Mouse (Mus musculus): ENCODE measurements around the gene Padi2. TPM values are rescaled to one million over a fixed set of nuclear protein-coding genes. Genes with fewer than 3 reads are reported as not detected.

Gene Padi2
- polyA plus RNA-seq, 1 experiment from 2014 or later, result 1.4 TPM

- H3K4me2 ChIP-seq, result no peak overlapping the region
- 87% methylated on average over 8 of the region's 8 CpGs for WGBS
- no peak overlapping the region for H3K9ac ChIP-seq
- no peaks in the 10 kb centered on the region for H3K27me3 ChIP-seq (replicated peaks)
- H3K9me3 ChIP-seq, result no peaks in the 10 kb centered on the region
- no peaks in the 10 kb centered on the region for H3K36me3 ChIP-seq (replicated peaks)
- H3K4me1 ChIP-seq, result peaks cover 6% of the 10 kb centered on the region; the same call in 1 of the 2 replicates
- no peak overlapping the region for H3K4me3 ChIP-seq
- no peak overlapping the region for H3K27ac ChIP-seq
- ATAC-seq (replicated peaks), result no peak
These were observed 34.1 kb upstream of the Padi2 start for GRCm38 (mm10) chr4:140871851-140872685.

- ATAC-seq (replicated peaks), result no peak
- Histone ChIP-seq H3K36me3 (replicated peaks) (no peaks in the 10 kb centered on the region), H3K4me2 (no peak overlapping the region), H3K27me3 (replicated peaks) (no peaks in the 10 kb centered on the region), H3K9me3 (no peaks in the 10 kb centered on the region), H3K4me3 (no peak overlapping the region), H3K27ac (no peak overlapping the region), H3K9ac (no peak overlapping the region), H3K4me1 (peaks cover 6% of the 10 kb centered on the region; the same call in 1 of the 2 replicates)
- WGBS, result 85% methylated on average over 5 of the region's 5 CpGs
These were observed 33.5 kb upstream of the Padi2 start for GRCm38 (mm10) chr4:140872686-140872992.

- no peaks in the 10 kb centered on the region for H3K27me3 ChIP-seq (replicated peaks)
- no peaks in the 10 kb centered on the region for H3K36me3 ChIP-seq (replicated peaks)
- no peak overlapping the region for H3K9ac ChIP-seq
- no peak overlapping the region for H3K4me3 ChIP-seq
- H3K4me1 ChIP-seq, result peaks cover 6% of the 10 kb centered on the region; the same call in 1 of the 2 replicates
- no peaks in the 10 kb centered on the region for H3K9me3 ChIP-seq
- H3K27ac ChIP-seq, result no peak overlapping the region
- no peak for ATAC-seq (replicated peaks)
- H3K4me2 ChIP-seq, result no peak overlapping the region
- 75% methylated on average over 11 of the region's 11 CpGs for WGBS
These were observed 33.1 kb upstream of the Padi2 start for GRCm38 (mm10) chr4:140873011-140873410.

DNA sequence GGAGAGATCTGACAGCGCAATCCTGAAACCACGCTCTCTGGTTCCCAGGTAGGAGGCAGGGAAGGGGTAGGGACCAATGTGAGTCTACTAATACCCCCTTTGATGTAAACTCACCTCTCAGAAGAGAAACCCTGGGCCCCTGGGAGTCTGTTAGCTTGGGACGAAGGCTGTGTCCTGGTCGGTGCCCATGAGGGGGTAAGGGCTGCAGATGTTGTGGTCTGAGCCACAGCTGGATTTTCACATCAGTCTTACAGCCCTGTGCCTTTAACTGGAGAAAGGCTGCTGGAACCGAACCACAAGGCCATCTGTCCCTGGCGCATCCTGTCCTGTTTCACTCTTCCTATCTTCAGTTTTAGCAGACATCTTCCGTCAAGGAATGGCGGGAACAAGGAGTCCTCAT lies 30.0 kb upstream of the Padi2 start:
- H3K4me1 ChIP-seq, result no peaks in the 10 kb centered on the region
- H3K4me3 ChIP-seq, result no peak overlapping the region
- 89% methylated on average over 8 of the region's 8 CpGs for WGBS
- no peak overlapping the region for H3K9ac ChIP-seq
- no peak for ATAC-seq (replicated peaks)
- no peaks in the 10 kb centered on the region for H3K36me3 ChIP-seq (replicated peaks)
- H3K9me3 ChIP-seq, result no peaks in the 10 kb centered on the region
- no peak overlapping the region for H3K27ac ChIP-seq
- H3K27me3 ChIP-seq (replicated peaks), result no peaks in the 10 kb centered on the region
- no peak overlapping the region for H3K4me2 ChIP-seq

DNA sequence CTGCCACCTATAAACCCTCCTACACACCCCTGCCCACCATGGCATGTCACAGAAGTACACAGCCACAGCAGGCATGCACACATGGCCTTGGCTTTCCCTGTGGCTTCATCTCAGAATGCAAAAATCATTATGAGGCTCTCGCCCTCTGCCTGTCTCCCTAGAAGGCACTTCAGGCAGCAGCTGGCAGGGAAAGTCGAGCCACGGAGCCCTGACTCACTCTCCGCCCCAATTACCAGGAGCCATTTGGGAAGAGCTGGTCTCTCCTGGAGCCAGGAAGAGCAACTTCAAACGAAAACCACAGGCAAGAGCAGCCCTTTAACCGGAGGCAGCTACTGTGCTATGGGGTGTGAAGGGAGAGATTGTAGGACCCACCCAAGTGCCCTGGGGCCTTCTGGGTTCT lies 29.5 kb upstream of the Padi2 start:
- H3K4me2 ChIP-seq, result no peak overlapping the region
- no peak overlapping the region for H3K4me3 ChIP-seq
- H3K27ac ChIP-seq, result no peak overlapping the region
- H3K27me3 ChIP-seq (replicated peaks), result no peaks in the 10 kb centered on the region
- no peak for ATAC-seq (replicated peaks)
- H3K4me1 ChIP-seq, result no peaks in the 10 kb centered on the region
- no peak overlapping the region for H3K9ac ChIP-seq
- WGBS, result 71% methylated on average over 6 of the region's 6 CpGs
- H3K9me3 ChIP-seq, result no peaks in the 10 kb centered on the region
- H3K36me3 ChIP-seq (replicated peaks), result no peaks in the 10 kb centered on the region

DNA sequence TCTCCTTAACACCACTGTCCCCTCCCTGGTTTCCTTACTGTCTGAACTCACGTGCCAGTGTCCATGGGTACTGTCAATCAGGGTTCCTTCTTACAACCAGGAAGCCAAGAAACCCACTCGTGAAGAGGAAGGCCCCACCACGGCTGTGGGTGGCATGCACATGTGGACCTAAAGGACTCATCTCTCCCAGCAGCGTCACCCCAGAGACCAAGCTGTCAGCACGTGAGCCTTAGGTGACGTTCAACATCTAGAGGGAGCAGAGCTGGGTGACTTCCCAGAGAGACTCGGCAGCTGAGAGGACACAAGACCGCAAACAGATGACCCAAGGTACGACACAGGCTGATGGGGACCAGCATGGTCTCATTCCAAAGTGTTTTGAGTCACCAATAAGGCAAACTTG lies 28.7 kb upstream of the Padi2 start:
- Histone ChIP-seq H3K4me2 (no peak overlapping the region), H3K4me3 (no peak overlapping the region), H3K27me3 (replicated peaks) (no peaks in the 10 kb centered on the region), H3K27ac (no peak overlapping the region), H3K9ac (no peak overlapping the region), H3K4me1 (no peaks in the 10 kb centered on the region), H3K9me3 (no peaks in the 10 kb centered on the region), H3K36me3 (replicated peaks) (no peaks in the 10 kb centered on the region)
- no peak for ATAC-seq (replicated peaks)
- WGBS, result 76% methylated on average over 9 of the region's 9 CpGs

GRCm38 (mm10) chr4:140878655-140879054 lies 27.5 kb upstream of the Padi2 start:
- ATAC-seq (replicated peaks), result no peak
- 90% methylated on average over 9 of the region's 9 CpGs for WGBS

DNA sequence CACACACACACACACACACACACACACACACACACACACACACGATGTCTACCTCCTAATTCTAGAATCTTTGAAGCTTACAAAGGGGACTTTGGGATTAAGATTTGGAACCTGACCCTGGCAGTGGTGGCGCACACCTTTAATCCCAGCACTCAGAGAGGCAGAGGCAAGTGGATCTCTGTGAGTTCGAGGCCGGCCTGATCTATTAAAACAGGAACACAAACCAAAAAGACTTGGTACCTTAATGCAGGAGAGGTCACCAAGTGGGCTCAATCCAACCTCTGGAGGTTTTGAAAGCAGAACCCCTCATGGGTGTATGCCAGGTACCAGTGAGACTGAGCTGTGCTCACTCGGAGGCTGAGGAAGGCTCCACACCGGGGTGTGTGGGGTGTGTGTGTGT lies 27.0 kb upstream of the Padi2 start:
- WGBS, result 95% methylated on average over 6 of the region's 6 CpGs
- ATAC-seq (replicated peaks), result no peak
- Histone ChIP-seq H3K9me3 (no peaks in the 10 kb centered on the region), H3K27me3 (replicated peaks) (no peaks in the 10 kb centered on the region), H3K4me3 (no peak overlapping the region), H3K4me1 (no peaks in the 10 kb centered on the region), H3K27ac (no peak overlapping the region), H3K9ac (no peak overlapping the region), H3K36me3 (replicated peaks) (no peaks in the 10 kb centered on the region), H3K4me2 (no peak overlapping the region)

More at GRCm38 (mm10) chr4:140878655-140879054, 27.5 kb upstream of the Padi2 start:
- Histone ChIP-seq H3K9ac (no peak overlapping the region), H3K27ac (no peak overlapping the region), H3K4me3 (no peak overlapping the region), H3K9me3 (no peaks in the 10 kb centered on the region), H3K36me3 (replicated peaks) (no peaks in the 10 kb centered on the region), H3K4me1 (no peaks in the 10 kb centered on the region), H3K27me3 (replicated peaks) (no peaks in the 10 kb centered on the region), H3K4me2 (no peak overlapping the region)

- Histone ChIP-seq H3K9me3 (no peaks in the 10 kb centered on the region), H3K4me2 (no peak overlapping the region), H3K4me1 (no peaks in the 10 kb centered on the region), H3K9ac (no peak overlapping the region), H3K27me3 (replicated peaks) (no peaks in the 10 kb centered on the region), H3K27ac (no peak overlapping the region), H3K4me3 (no peak overlapping the region), H3K36me3 (replicated peaks) (no peaks in the 10 kb centered on the region)
- 53% methylated on average over 4 of the region's 4 CpGs for WGBS
- no peak for ATAC-seq (replicated peaks)
These were observed 26.4 kb upstream of the Padi2 start for GRCm38 (mm10) chr4:140879739-140880138.

- H3K4me2 ChIP-seq, result no peak overlapping the region
- H3K9me3 ChIP-seq, result no peaks in the 10 kb centered on the region
- H3K4me1 ChIP-seq, result no peaks in the 10 kb centered on the region
- no peak overlapping the region for H3K27ac ChIP-seq
- no peaks in the 10 kb centered on the region for H3K36me3 ChIP-seq (replicated peaks)
- no peak for ATAC-seq (replicated peaks)
- 81% methylated on average over 3 of the region's 3 CpGs for WGBS
- H3K27me3 ChIP-seq (replicated peaks), result no peaks in the 10 kb centered on the region
- no peak overlapping the region for H3K4me3 ChIP-seq
- H3K9ac ChIP-seq, result no peak overlapping the region
These were observed 25.9 kb upstream of the Padi2 start for GRCm38 (mm10) chr4:140880207-140880606.

DNA sequence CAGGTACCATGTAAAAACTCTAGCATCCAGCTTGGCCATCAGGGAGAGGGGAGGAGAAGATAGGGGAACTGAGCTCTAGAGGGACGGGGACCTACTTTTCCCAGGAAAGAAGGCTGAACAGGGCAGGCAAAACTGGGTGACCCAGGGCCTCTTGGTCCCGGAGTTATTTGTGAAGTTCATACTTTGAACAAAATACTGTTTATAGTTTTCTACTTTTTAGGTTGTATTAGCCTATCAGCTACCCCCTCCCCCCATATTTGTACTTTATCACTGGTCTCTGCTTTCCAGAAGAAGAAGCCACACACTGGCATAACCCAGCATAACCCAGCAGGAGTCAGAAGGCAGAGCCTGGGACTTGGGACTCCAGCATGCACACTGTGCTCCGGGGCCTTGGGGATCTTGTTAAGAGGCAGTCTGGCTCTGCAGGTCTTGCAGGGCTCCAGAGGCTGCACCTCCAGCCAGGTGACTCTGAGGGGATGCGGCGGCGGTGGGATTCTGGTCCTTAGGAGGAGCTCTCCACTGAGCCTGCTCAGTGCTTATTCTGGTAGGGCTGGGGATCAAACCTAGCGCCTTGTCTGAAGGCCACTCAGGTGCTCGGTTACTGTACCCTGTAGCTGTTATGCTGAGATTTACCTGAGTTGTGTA lies 25.0 kb upstream of the Padi2 start:
- H3K27ac ChIP-seq, result no peak overlapping the region
- H3K4me1 ChIP-seq, result no peaks in the 10 kb centered on the region
- no peaks in the 10 kb centered on the region for H3K27me3 ChIP-seq (replicated peaks)
- H3K9ac ChIP-seq, result no peak overlapping the region
- ATAC-seq (replicated peaks), result no peak
- no peak overlapping the region for H3K4me2 ChIP-seq
- H3K9me3 ChIP-seq, result no peaks in the 10 kb centered on the region
- no peaks in the 10 kb centered on the region for H3K36me3 ChIP-seq (replicated peaks)
- H3K4me3 ChIP-seq, result no peak overlapping the region
- 90% methylated on average over 8 of the region's 8 CpGs for WGBS

DNA sequence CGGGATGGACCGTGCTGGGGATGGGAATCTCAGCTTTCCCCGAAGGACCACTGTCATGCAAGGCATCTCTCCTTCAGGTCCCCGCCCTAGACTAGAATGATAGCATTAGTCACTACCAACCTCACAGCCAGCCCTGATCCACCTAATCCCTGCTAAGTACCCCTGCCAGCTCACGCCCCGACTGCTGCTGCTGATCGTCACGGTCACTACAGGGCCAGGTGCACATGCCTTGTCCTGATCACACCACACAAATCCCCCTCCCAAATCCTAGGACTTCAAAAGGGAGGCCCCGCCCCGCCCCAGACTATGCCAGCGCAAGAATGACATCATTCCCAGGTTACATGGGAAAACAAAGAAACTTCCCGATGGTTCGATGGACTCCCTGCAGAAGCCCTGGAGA lies 24.4 kb upstream of the Padi2 start:
- H3K9ac ChIP-seq, result no peak overlapping the region
- H3K27ac ChIP-seq, result no peak overlapping the region
- H3K9me3 ChIP-seq, result no peaks in the 10 kb centered on the region
- no peak overlapping the region for H3K4me3 ChIP-seq
- 92% methylated on average over 13 of the region's 13 CpGs for WGBS
- H3K4me2 ChIP-seq, result no peak overlapping the region
- no peaks in the 10 kb centered on the region for H3K4me1 ChIP-seq
- no peaks in the 10 kb centered on the region for H3K27me3 ChIP-seq (replicated peaks)
- H3K36me3 ChIP-seq (replicated peaks), result no peaks in the 10 kb centered on the region
- ATAC-seq (replicated peaks), result no peak

DNA sequence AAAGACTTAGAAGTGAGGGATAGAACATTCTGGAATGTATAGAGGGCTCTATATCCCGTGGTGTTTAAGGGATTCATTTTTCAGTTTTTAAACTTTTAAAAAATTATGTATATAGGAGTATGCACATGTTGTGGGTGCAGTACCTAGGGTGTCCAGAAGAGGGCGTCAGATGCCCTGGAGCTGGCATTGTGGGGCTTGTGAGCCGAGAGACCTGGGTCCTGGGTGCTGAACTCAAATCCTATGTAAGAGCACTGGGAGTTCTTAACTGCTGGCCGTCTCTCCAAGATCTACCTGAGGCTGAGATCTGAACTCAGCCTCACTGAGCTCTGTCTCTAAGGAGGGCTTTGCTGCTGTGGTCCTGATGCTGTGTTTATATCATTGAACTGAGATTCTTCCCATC lies 23.8 kb upstream of the Padi2 start:
- WGBS, result 67% methylated on average over 4 of the region's 4 CpGs
- Histone ChIP-seq H3K36me3 (replicated peaks) (no peaks in the 10 kb centered on the region), H3K4me3 (no peak overlapping the region), H3K9ac (no peak overlapping the region), H3K27ac (no peak overlapping the region), H3K4me1 (no peaks in the 10 kb centered on the region), H3K27me3 (replicated peaks) (no peaks in the 10 kb centered on the region), H3K9me3 (no peaks in the 10 kb centered on the region), H3K4me2 (no peak overlapping the region)
- no peak for ATAC-seq (replicated peaks)

Measured in midbrain, embryonic 15.5 days (tissue).